Comparison of ENCODE assay signal across 17 mouse cellular contexts in the genomic region with DNA sequence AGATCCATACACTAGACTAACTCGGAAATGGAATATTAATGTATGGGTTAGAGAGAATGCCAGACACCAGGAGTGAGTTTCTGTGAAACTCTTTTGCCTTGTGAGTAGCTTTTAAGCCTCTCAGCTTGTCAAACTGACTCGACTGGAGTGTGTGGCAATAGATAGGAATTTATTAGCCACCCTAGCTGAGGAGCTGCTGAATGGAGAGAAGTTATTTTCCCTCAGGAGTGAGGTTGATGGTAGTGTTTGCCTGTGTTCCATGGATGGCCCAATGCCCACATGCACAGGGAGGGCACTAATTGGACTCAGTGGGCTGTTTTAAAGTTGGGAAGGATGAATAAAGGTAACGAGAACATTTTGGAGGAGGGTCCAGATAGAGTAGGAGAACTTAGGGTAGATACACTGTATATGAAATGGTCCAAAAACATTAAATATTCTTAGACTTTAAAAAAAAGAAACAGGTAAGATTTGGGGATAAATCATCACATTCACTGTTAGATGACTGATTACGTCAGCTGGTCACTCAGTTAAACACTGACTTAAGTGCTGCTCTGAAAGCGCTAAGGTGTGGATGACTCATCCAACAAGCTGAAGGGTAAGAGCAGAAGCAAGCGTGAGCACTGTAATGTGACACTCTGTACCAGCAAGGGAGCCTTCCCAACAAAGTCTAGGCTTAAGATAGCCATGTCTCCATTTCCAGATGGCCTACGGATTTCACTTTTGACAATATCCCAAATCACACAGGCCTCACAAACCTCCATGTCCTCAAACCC.
DNase-seq lines count a peak whose midpoint lies in the region; ATAC-seq and TF ChIP-seq lines count a peak whose summit lies in the region.
"Had no signal": no experiment of that assay in that cellular context is flagged by ENCODE, and none has a peak within 500 bp of the region (broad histone marks: within the 10 kb centered on the region; RNA-seq: fewer than 3 reads in every experiment).

No protein-coding gene starts in this region.

- H3K4me3 ChIP-seq in lung, postnatal 0 days (ENCODE audit: low read depth, low read length) = no peak overlapping the region
- no peak overlapping the region for H3K4me3 ChIP-seq in myocyte
- H3K4me3 ChIP-seq: embryonic facial prominence, embryonic 15.5 days; heart, embryonic 13.5 days; neural tube, embryonic 15.5 days had no signal

- H3K4me1 ChIP-seq in lung, postnatal 0 days (ENCODE audit: insufficient read depth, low read depth, low read length) = no peaks in the 10 kb centered on the region
- H3K4me1 ChIP-seq: embryonic facial prominence, embryonic 15.5 days; neural tube, embryonic 15.5 days had no signal

- ATAC-seq in lung, postnatal 0 days = peak; percentile 95
- ATAC-seq: activated CD4-positive, CD25-positive, alpha-beta regulatory T cell, adult 4 months; forebrain, postnatal 0 days had no signal

- 58% methylated on average over 7 of the region's 7 CpGs for WGBS in lung, postnatal 0 days

- no peaks in the 10 kb centered on the region for H3K79me2 ChIP-seq in myocyte (ENCODE audit: control insufficient read depth, insufficient read depth)

- no peak overlapping the region for H3K9ac ChIP-seq in lung, postnatal 0 days (replicated peaks; ENCODE audit: low read depth)
- H3K9ac ChIP-seq: embryonic facial prominence, embryonic 15.5 days; forebrain, postnatal 0 days; heart, embryonic 13.5 days; neural tube, embryonic 15.5 days had no signal

- TF ChIP-seq EP300 in lung, postnatal 0 days (IDR thresholded peaks at IDR 0.05) = peak; percentile 40

- H3ac ChIP-seq in myocyte (ENCODE audit: control insufficient read depth, insufficient read length) = no peak overlapping the region

- H3K27ac ChIP-seq in lung, postnatal 0 days (ENCODE audit: low read length) = no peak overlapping the region
- H3K27ac ChIP-seq: embryonic facial prominence, embryonic 15.5 days; heart, embryonic 13.5 days; neural tube, embryonic 15.5 days had no signal

- DNase-seq in lung, postnatal 0 days (ENCODE audit: low spot score) = peak; percentile 84
- no peak for DNase-seq in lung, postnatal 4 days
- DNase-seq in MN1 (ENCODE audit: low spot score) = peak; percentile 40
- peak; percentile 3 for DNase-seq in fat pad, adult 2 months (ENCODE audit: extremely low read depth, low read depth, low spot score)
- no peak for DNase-seq in right cerebral cortex, postnatal 25 days
- DNase-seq in urinary bladder, postnatal 25 days (ENCODE audit: low spot score) = no peak
- DNase-seq: cerebellum, adult 11 months; cerebellum, postnatal 36 days; forebrain, postnatal 0 days; gastrocnemius, postnatal 14 days; kidney, adult 11 months; liver had no signal

- H3K36me3 ChIP-seq in lung, postnatal 0 days (ENCODE audit: insufficient read depth, low read length) = no peaks in the 10 kb centered on the region
- no peaks in the 10 kb centered on the region for H3K36me3 ChIP-seq in myocyte (ENCODE audit: control insufficient read depth, insufficient read depth)
- H3K36me3 ChIP-seq: embryonic facial prominence, embryonic 15.5 days; heart, embryonic 13.5 days; neural tube, embryonic 15.5 days had no signal

- H3K27me3 ChIP-seq in lung, postnatal 0 days (replicated peaks; ENCODE audit: insufficient read depth, low read length) = no peaks in the 10 kb centered on the region
- no peaks in the 10 kb centered on the region for H3K27me3 ChIP-seq in myocyte (ENCODE audit: control insufficient read depth, insufficient read depth, insufficient read length)
- H3K27me3 ChIP-seq: embryonic facial prominence, embryonic 15.5 days; heart, embryonic 13.5 days; neural tube, embryonic 15.5 days had no signal

- TF ChIP-seq POLR2A in myocyte (IDR thresholded peaks at IDR 0.05; ENCODE audit: insufficient read length, low read depth) = no peak

- TF ChIP-seq CTCF in lung, postnatal 0 days (IDR thresholded peaks at IDR 0.05) = no peak

- H3K9me3 ChIP-seq in lung, postnatal 0 days (ENCODE audit: low read length) = no peaks in the 10 kb centered on the region
- H3K9me3 ChIP-seq: embryonic facial prominence, embryonic 15.5 days; heart, embryonic 13.5 days; neural tube, embryonic 15.5 days had no signal

- H3K4me2 ChIP-seq in lung, postnatal 0 days (replicated peaks; ENCODE audit: low read depth, low read length) = no peak overlapping the region
- peak overlapping the region; percentile 28 for H3K4me2 ChIP-seq in myocyte (ENCODE audit: low read depth)
- H3K4me2 ChIP-seq: embryonic facial prominence, embryonic 15.5 days; heart, embryonic 13.5 days; neural tube, embryonic 15.5 days had no signal

TF ChIP-seq in myocyte, 11 proteins besides CTCF, POLR2A, EP300 and RAD21:
- TF ChIP-seq MYOD1 (IDR thresholded peaks at IDR 0.05; ENCODE audit: control insufficient read depth in 1 of 3, insufficient read length in 2 of 3, low read depth in 2 of 3) = peak in 1 of 3 experiments; percentile 62
- no peak for TF ChIP-seq MYOG (IDR thresholded peaks at IDR 0.05; ENCODE audit: control insufficient read depth in 1 of 3, insufficient read depth in 1 of 3, insufficient read length in 2 of 3, low read depth in 2 of 3)
TF ChIP-seq in myocyte: peak in this region for 1.

Comparison
In these comparisons a context has a peak if more than half of its experiments do, and no peak if none do; other contexts are left out.
1. DNase-seq: peak in lung, postnatal 0 days (single experiment), MN1 (single experiment) and fat pad, adult 2 months (single experiment); none in lung, postnatal 4 days (0 of 2), right cerebral cortex, postnatal 25 days (single experiment) and urinary bladder, postnatal 25 days (single experiment).